Mouse (Mus musculus) spleen, adult 2 months (tissue): ENCODE results near the gene Pgm2.

Source experiments
- CTCF ChIP-seq: fragments of 200-500 bp; IDR thresholded peaks from 2 replicates; pipeline ENCODE4 v1.5.1; 2011; ENCODE audit warnings: mild to moderate bottlenecking, inconsistent platforms; ENCODE audit not compliant: insufficient read depth, insufficient read length, insufficient replicate concordance; ENCODE audit errors: extremely low read depth
- POLR2A ChIP-seq: fragments of 200-500 bp; IDR thresholded peaks from 2 replicates; pipeline ENCODE4 v1.6.1; 2011; ENCODE audit warnings: low read depth, low read length, inconsistent platforms

- TF ChIP-seq CTCF (no peak), POLR2A (no peak)
Observed at GRCm38 (mm10) chr5:64168990-64169540, 76.3 kb downstream of the Pgm2 start.
